Mouse (Mus musculus): ENCODE data around the gene Shpk. TPM values are rescaled to one million over a fixed set of nuclear protein-coding genes. Genes with fewer than 3 reads are reported as not detected.

Shpk gene
- 0.56 and 0.60 TPM in 2 replicates for polyA plus RNA-seq (2012; ENCODE audit: low replicate concordance)

DNA sequence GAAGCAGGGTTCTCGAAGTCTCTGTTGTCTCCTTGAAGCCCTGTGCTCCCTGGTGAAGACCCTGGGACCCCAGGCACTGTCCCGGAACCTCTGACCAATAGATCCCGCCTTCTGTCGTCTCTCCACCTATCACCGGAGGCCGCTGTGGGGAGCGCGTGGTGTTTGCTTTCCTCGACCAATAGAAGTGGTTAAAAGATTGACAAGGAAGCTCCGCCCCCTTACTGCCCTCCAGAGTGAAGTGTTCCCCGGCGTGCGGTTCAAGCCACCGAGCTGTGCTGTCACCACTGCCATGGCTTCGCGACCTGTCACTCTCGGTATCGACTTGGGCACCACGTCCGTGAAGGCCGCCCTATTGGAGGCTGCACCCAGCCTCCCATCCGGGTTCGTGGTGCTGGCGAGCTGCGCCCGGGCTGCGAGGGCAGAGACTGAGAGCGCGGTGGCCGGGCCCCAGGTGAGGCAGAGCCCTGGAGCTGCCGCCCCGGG lies at the start of gene Shpk:
Gene Shpk (plus strand): TSS at position 231 of the 483 bp plus-strand sequence.

GRCm38 (mm10) chr11:73159957-73160810 lies 39.1 kb upstream of the Shpk start, which contains the start of gene P2rx5:
Gene P2rx5, plus strand, starts transcription at chr11:73160421.

GRCm38 (mm10) chr11:73176608-73177508 lies 22.4 kb upstream of the Shpk start, which contains the start of the genes Emc6 and Tax1bp3:
Gene Emc6, minus strand, starts transcription at chr11:73177037.
Gene Tax1bp3, plus strand, starts transcription at chr11:73177083.

GRCm38 (mm10) chr11:73198603-73199229 lies 544 bp upstream of the Shpk start, which contains the start of gene Ctns:
Gene Ctns, minus strand, starts transcription at chr11:73199042.

DNA sequence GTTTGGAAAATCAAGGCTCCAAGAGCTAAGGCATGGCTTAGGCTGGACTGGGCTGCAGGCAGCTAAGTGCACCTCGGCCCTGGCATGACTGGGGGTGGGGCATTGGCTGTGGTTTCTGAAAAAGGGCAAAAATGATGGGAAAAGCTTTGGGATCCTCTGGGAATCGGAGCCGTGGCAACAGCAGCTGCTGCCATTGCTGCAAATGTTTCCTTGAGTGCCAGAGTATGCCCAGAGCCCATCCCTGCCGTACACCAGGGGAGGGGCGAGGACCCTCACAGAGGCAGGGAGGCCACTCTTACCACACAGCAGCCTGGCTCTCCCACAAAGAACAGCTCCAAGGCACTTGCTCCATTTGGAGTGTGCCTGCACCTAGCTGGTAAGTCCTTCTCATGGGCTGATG lies 34.7 kb downstream of the Shpk start, which contains the start of gene Trpv1:
Gene Trpv1 (plus strand): TSS at position 301 of the 400 bp plus-strand sequence.

DNA sequence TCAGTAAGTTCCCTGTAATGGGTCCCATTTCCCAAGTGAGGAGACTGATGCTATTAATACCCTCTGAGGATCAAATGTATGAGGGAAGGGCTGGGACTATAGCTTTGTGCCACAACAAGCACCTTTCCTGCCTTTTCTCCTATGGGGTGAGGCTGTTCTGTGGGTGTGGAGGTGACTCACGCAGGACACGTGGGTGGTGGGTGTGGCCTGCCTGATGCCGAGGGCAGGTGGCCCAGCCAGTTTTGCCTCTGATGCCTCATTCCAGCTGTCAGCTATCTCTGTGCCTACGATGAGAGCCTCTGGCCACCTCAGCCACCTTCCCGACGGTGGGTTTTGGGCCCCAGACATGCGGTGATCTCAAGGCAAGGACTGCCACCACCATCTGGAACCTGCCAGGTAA lies 68.0 kb downstream of the Shpk start, which contains the start of gene Trpv3:
Gene Trpv3 (plus strand): TSS at position 122 of the 400 bp plus-strand sequence.

Other genes with a start within 250 kb of the Shpk start
- gene Atp2a3, start 238.3 kb upstream of the Shpk start, polyA plus RNA-seq (2012; ENCODE audit: low replicate concordance) = 22.3 and 33.1 TPM in 2 replicates
- 0.19 and 1.3 TPM in 2 replicates for gene P2rx1, start 200.4 kb upstream of the Shpk start, polyA plus RNA-seq (2012; ENCODE audit: low replicate concordance)
- gene Camkk1, start 180.5 kb upstream of the Shpk start, polyA plus RNA-seq (2012; ENCODE audit: low replicate concordance) = 0.76 and 1.8 TPM in 2 replicates
- gene Ncbp3, start 151.7 kb upstream of the Shpk start, polyA plus RNA-seq (2012; ENCODE audit: low replicate concordance) = 1.4 and 2.6 TPM in 2 replicates
- gene Itgae, start 108.9 kb upstream of the Shpk start, polyA plus RNA-seq (2012; ENCODE audit: low replicate concordance) = 0.41 and 1.4 TPM in 2 replicates
- gene Haspin, start 61.2 kb upstream of the Shpk start, polyA plus RNA-seq (2012; ENCODE audit: low replicate concordance) = 26.7 and 29.4 TPM in 2 replicates
- not detected in 2 replicates for gene P2rx5, start 39.0 kb upstream of the Shpk start, polyA plus RNA-seq (2012; ENCODE audit: low replicate concordance)
- 322 and 510 TPM in 2 replicates for gene Emc6, start 22.4 kb upstream of the Shpk start, polyA plus RNA-seq (2012; ENCODE audit: low replicate concordance)
- 2.3 and 13.9 TPM in 2 replicates for gene Tax1bp3, start 22.4 kb upstream of the Shpk start, polyA plus RNA-seq (2012; ENCODE audit: low replicate concordance)
- gene Ctns, start 418 bp upstream of the Shpk start, polyA plus RNA-seq (2012; ENCODE audit: low replicate concordance) = 1.7 and 5.4 TPM in 2 replicates
- not detected in 2 replicates for gene Trpv1, start 34.8 kb downstream of the Shpk start, polyA plus RNA-seq (2012; ENCODE audit: low replicate concordance)
- not detected in 2 replicates for gene Trpv3, start 67.9 kb downstream of the Shpk start, polyA plus RNA-seq (2012; ENCODE audit: low replicate concordance)
- not detected in 2 replicates for gene Aspa, start 130.1 kb downstream of the Shpk start, polyA plus RNA-seq (2012; ENCODE audit: low replicate concordance)
- not detected in 2 replicates for gene Gm49340, start 130.3 kb downstream of the Shpk start, polyA plus RNA-seq (2012; ENCODE audit: low replicate concordance)
- not detected in 2 replicates for gene Spata22, start 130.3 kb downstream of the Shpk start, polyA plus RNA-seq (2012; ENCODE audit: low replicate concordance)
- not detected in 2 replicates for gene Olfr20, start 151.3 kb downstream of the Shpk start, polyA plus RNA-seq (2012; ENCODE audit: low replicate concordance)
- gene Olfr376, start 171.8 kb downstream of the Shpk start, polyA plus RNA-seq (2012; ENCODE audit: low replicate concordance) = not detected in 2 replicates
- gene Olfr1, start 200.2 kb downstream of the Shpk start, polyA plus RNA-seq (2012; ENCODE audit: low replicate concordance) = not detected in 2 replicates
- gene Olfr378, start 229.0 kb downstream of the Shpk start, polyA plus RNA-seq (2012; ENCODE audit: low replicate concordance) = not detected in 2 replicates